Mouse (Mus musculus) CH12.LX (cell line): ENCODE data around the gene Rasl10a. TPM values are rescaled to one million over a fixed set of nuclear protein-coding genes. Genes with fewer than 3 reads are reported as not detected.

ENCODE experiments used
- DNase-seq: peaks from one replicate; pipeline ENCODE4 v3.0.0-alpha.2; 2013; ENCODE audit errors: extremely low read depth
- H3K27ac ChIP-seq: 2 replicates; pipeline ENCODE4 v1.5.1; 2012; ENCODE audit warnings: low read depth, mild to moderate bottlenecking, control low read depth, moderate library complexity; ENCODE audit not compliant: insufficient read depth
- H3K27me3 ChIP-seq: replicated peaks from 2 replicates; pipeline ENCODE3; 2012; ENCODE audit warnings: inconsistent platforms
- H3K36me3 ChIP-seq, 2 experiments: replicated peaks in 1 of 2; 2 replicates each; pipeline versions ENCODE3 to v1.6.1; 2012; ENCODE audit warnings: inconsistent platforms in 1 of 2, low read length in 1 of 2, mild to moderate bottlenecking in 1 of 2, mixed read lengths in 1 of 2, moderate library complexity in 1 of 2; ENCODE audit not compliant: control insufficient read depth in 1 of 2, insufficient read depth in 1 of 2
- H3K4me1 ChIP-seq, 2 experiments: 2 replicates each; pipeline ENCODE4 v1.6.1; 2012; ENCODE audit warnings: inconsistent platforms in 1 of 2, moderate library complexity in 1 of 2; ENCODE audit not compliant: insufficient read depth in 2 of 2, control insufficient read depth in 1 of 2
- H3K4me2 ChIP-seq: 2 replicates; pipeline ENCODE4 v1.6.1; 2012; ENCODE audit warnings: low read depth, mild to moderate bottlenecking, control low read depth; ENCODE audit not compliant: poor library complexity, insufficient read depth, severe bottlenecking
- H3K4me3 ChIP-seq, 3 experiments: fragments of 150-350 bp in 1 of 3; sonication (generic) in 1 of 3; replicated peaks in 1 of 3; 2 replicates each; pipeline versions ENCODE3 to v1.5.1; 2011 to 2012; ENCODE audit warnings: low read depth in 2 of 3, low read length in 2 of 3, mild to moderate bottlenecking in 2 of 3, moderate library complexity in 2 of 3, control low read depth in 1 of 3, improper control_type of control experiment in 1 of 3, inconsistent platforms in 1 of 3, mixed read lengths in 1 of 3; ENCODE audit not compliant: poor library complexity in 1 of 3
- H3K79me2 ChIP-seq: replicated peaks from 2 replicates; pipeline ENCODE4 v1.6.1; 2012; ENCODE audit warnings: mild to moderate bottlenecking, moderate library complexity; ENCODE audit not compliant: control insufficient read depth, poor library complexity, insufficient read depth, severe bottlenecking; ENCODE audit errors: extremely low read depth
- H3K9ac ChIP-seq: 2 replicates; pipeline ENCODE4 v1.6.1; 2012; ENCODE audit warnings: low read depth, mild to moderate bottlenecking, control low read depth, moderate library complexity; ENCODE audit not compliant: insufficient read depth
- H3K9me3 ChIP-seq: replicated peaks from 2 replicates; pipeline ENCODE3; 2012; ENCODE audit warnings: low read length, inconsistent platforms, mixed read lengths
- BHLHE40 ChIP-seq: IDR thresholded peaks from 2 replicates; pipeline ENCODE4 v1.6.1; 2011; ENCODE audit warnings: mild to moderate bottlenecking, low read depth, low read length, improper control_type of control experiment
- CTCF ChIP-seq, 2 experiments: IDR thresholded peaks in 1 of 2; conservative IDR thresholded peaks in 1 of 2; 2 replicates each; pipeline ENCODE4 v1.5.1; 2011 to 2012; ENCODE audit warnings: low read depth in 2 of 2, low read length in 2 of 2, improper control_type of control experiment in 1 of 2, inconsistent platforms in 1 of 2, mild to moderate bottlenecking in 1 of 2, moderate library complexity in 1 of 2
- E2F4 ChIP-seq: IDR thresholded peaks from 2 replicates; pipeline ENCODE4 v1.6.1; 2011; ENCODE audit warnings: low read depth, low read length, improper control_type of control experiment; ENCODE audit not compliant: insufficient replicate concordance
- ELF1 ChIP-seq: IDR thresholded peaks from 2 replicates; pipeline ENCODE4 v1.6.1; 2014; ENCODE audit warnings: low read depth, mild to moderate bottlenecking, inconsistent platforms, low read length, improper control_type of control experiment
- ETS1 ChIP-seq: conservative IDR thresholded peaks from 2 replicates; pipeline ENCODE4 v1.6.1; 2012; ENCODE audit warnings: low read depth, mild to moderate bottlenecking, inconsistent platforms, low read length, improper control_type of control experiment, moderate library complexity
- GABPA ChIP-seq: IDR thresholded peaks from 2 replicates; pipeline ENCODE4 v1.6.1; 2012; ENCODE audit warnings: low read depth, low read length, improper control_type of control experiment, inconsistent platforms; ENCODE audit not compliant: insufficient replicate concordance
- HCFC1 ChIP-seq: IDR thresholded peaks from 2 replicates; pipeline ENCODE4 v1.6.1; 2012; ENCODE audit warnings: low read depth, mild to moderate bottlenecking, inconsistent platforms, low read length, improper control_type of control experiment
- JUN ChIP-seq: IDR thresholded peaks from 2 replicates; pipeline ENCODE4 v1.6.1; 2011; ENCODE audit warnings: low read depth, mild to moderate bottlenecking, low read length, improper control_type of control experiment, moderate library complexity; ENCODE audit not compliant: insufficient read depth
- JUND ChIP-seq: conservative IDR thresholded peaks from 2 replicates; pipeline ENCODE4 v1.6.1; 2011; ENCODE audit warnings: low read depth, low read length, improper control_type of control experiment
- MAX ChIP-seq: IDR thresholded peaks from 2 replicates; pipeline ENCODE4 v1.6.1; 2011; ENCODE audit warnings: low read length, improper control_type of control experiment
- MAZ ChIP-seq: IDR thresholded peaks from 2 replicates; pipeline ENCODE4 v1.6.1; 2012; ENCODE audit warnings: low read depth, mild to moderate bottlenecking, inconsistent platforms, low read length, improper control_type of control experiment, moderate library complexity
- MEF2A ChIP-seq: IDR thresholded peaks from 2 replicates; pipeline ENCODE4 v1.6.1; 2014; ENCODE audit warnings: low read depth, mild to moderate bottlenecking, inconsistent platforms, low read length, improper control_type of control experiment, borderline replicate concordance
- MXI1 ChIP-seq: IDR thresholded peaks from 2 replicates; pipeline ENCODE4 v1.6.1; 2011; ENCODE audit warnings: mild to moderate bottlenecking, low read depth, low read length, improper control_type of control experiment
- MYC ChIP-seq: IDR thresholded peaks from 2 replicates; pipeline ENCODE4 v1.6.1; 2011; ENCODE audit warnings: low read depth, mild to moderate bottlenecking, improper control_type of control experiment, low read length
- NRF1 ChIP-seq: IDR thresholded peaks from 2 replicates; pipeline ENCODE4 v1.6.1; 2014; ENCODE audit warnings: low read depth, mild to moderate bottlenecking, inconsistent platforms, low read length, improper control_type of control experiment, moderate library complexity
- PAX5 ChIP-seq: IDR thresholded peaks from 2 replicates; pipeline ENCODE4 v1.6.1; 2012; ENCODE audit warnings: low read length, inconsistent platforms, mixed read lengths
- POLR2A ChIP-seq: IDR thresholded peaks from 2 replicates; pipeline ENCODE4 v1.6.1; 2011; ENCODE audit warnings: low read depth, mild to moderate bottlenecking, improper control_type of control experiment, low read length
- POLR2AphosphoS2 ChIP-seq: IDR thresholded peaks from 2 replicates; pipeline ENCODE4 v1.6.1; 2011; ENCODE audit warnings: low read depth, low read length, improper control_type of control experiment
- RCOR1 ChIP-seq: conservative IDR thresholded peaks from 2 replicates; pipeline ENCODE4 v1.6.1; 2012; ENCODE audit warnings: low read depth, mild to moderate bottlenecking, inconsistent platforms, low read length, improper control_type of control experiment
- SIN3A ChIP-seq: IDR thresholded peaks from 2 replicates; pipeline ENCODE4 v1.6.1; 2012; ENCODE audit warnings: low read length, improper control_type of control experiment, inconsistent platforms
- SMC3 ChIP-seq: IDR thresholded peaks from 2 replicates; pipeline ENCODE4 v1.6.1; 2011; ENCODE audit warnings: low read depth, low read length, improper control_type of control experiment
- TCF12 ChIP-seq: IDR thresholded peaks from 2 replicates; pipeline ENCODE4 v1.6.1; 2014; ENCODE audit warnings: low read depth, mild to moderate bottlenecking, inconsistent platforms, low read length, improper control_type of control experiment
- USF1 ChIP-seq: IDR thresholded peaks from 2 replicates; pipeline ENCODE4 v1.6.1; 2014; ENCODE audit warnings: low read depth, mild to moderate bottlenecking, inconsistent platforms, low read length, improper control_type of control experiment
- USF2 ChIP-seq: conservative IDR thresholded peaks from 2 replicates; pipeline ENCODE4 v1.6.1; 2011; ENCODE audit warnings: low read depth, low read length, improper control_type of control experiment
- ZC3H11A ChIP-seq: IDR thresholded peaks from 2 replicates; pipeline ENCODE4 v1.6.1; 2012; ENCODE audit warnings: low read depth, mild to moderate bottlenecking, inconsistent platforms, low read length, improper control_type of control experiment
- ZKSCAN1 ChIP-seq: IDR thresholded peaks from 2 replicates; pipeline ENCODE4 v1.6.1; 2012; ENCODE audit warnings: low read depth, inconsistent platforms, low read length, improper control_type of control experiment, borderline replicate concordance
- ZMIZ1 ChIP-seq: IDR thresholded peaks from 2 replicates; pipeline ENCODE4 v1.6.1; 2012; ENCODE audit warnings: low read depth, mild to moderate bottlenecking, inconsistent platforms, low read length, improper control_type of control experiment
- dilution Hi-C: fragments of 300-500 bp; cut with MboI; formaldehyde crosslinking; loops from 2 replicates; pipeline ENCODE4 v1.14.3; 2020; ENCODE audit warnings: low sequenced_read_pairs; ENCODE audit not compliant: extremely low pct_unique_long_range_greater_than_20kb, extremely low pct_ligation_motif_present
- in situ Hi-C: fragments of 300-500 bp; cut with MboI; formaldehyde crosslinking; loops from 3 replicates; pipeline ENCODE4 v1.14.3; 2019; ENCODE audit warnings: low sequenced_read_pairs, low pct_ligation_motif_present, low pct_unique_long_range_greater_than_20kb, mixed read lengths
- polyA plus RNA-seq: library from polyadenylated mRNA; unstranded; fragments of >175 nt; gene quantifications from 2 replicates; pipeline ENCODE4 v1.2.1, GENCODE M21; 2012; ENCODE audit warnings: low read depth; ENCODE audit not compliant: insufficient read length
- total RNA-seq, 2 experiments: library from RNA; depleted of rRNA; stranded (reverse); fragments of 300-350 nt in 1 of 2; fragments of >200 nt in 1 of 2; gene quantifications; 2 replicates each; pipeline ENCODE4 v1.2.3; 2012 to 2014

The Rasl10a gene
- total and polyA plus RNA-seq, 3 experiments = 3.0 to 7.5 (median 6.5) TPM

- Histone ChIP-seq H3K9me3 (no peaks in the 10 kb centered on the region), H3K27ac (peak overlapping the region; percentile 3; the same call in 1 of the 2 replicates), H3K36me3 (peaks cover 0 to 14% of the 10 kb centered on the region in 2 experiments), H3K4me2 (peak overlapping the region; percentile 63), H3K79me2 (no peaks in the 10 kb centered on the region), H3K9ac (no peak overlapping the region), H3K4me3 (peak overlapping the region in 1 of 3 experiments; percentile 3), H3K27me3 (peaks cover 24% of the 10 kb centered on the region), H3K4me1 (peaks cover 34 to 66% of the 10 kb centered on the region in 2 experiments)
- dilution Hi-C loops = no loop called here
- in situ Hi-C loops = loop anchor here (5.0 kb wide), 1 partner anchor 35 kb away; the partner anchor contains the start of genes Ewsr1 and Rhbdd3
- TF ChIP-seq ZC3H11A (no peak), JUN (no peak), USF1 (peak; percentile 62), SMC3 (no peak), MYC (no peak), ETS1 (no peak), USF2 (peak; percentile 20; the same call in 1 of the 2 replicates), POLR2AphosphoS2 (no peak), BHLHE40 (peak; percentile 33), MEF2A (no peak), MXI1 (no peak), TCF12 (no peak), E2F4 (no peak), JUND (no peak), NRF1 (0 out of 2 replicates have a peak, but pooled peaks have one; percentile 3), ZMIZ1 (no peak), PAX5 (no peak)
- DNase-seq = no peak
These were observed 4.4 kb downstream of the Rasl10a start for GRCm38 (mm10) chr11:5062326-5062725.

- no peak overlapping the region for H3K4me3 ChIP-seq
- H3K79me2 ChIP-seq = no peaks in the 10 kb centered on the region
- peaks cover 0 to 16% of the 10 kb centered on the region in 2 experiments for H3K36me3 ChIP-seq
- dilution Hi-C loops = no loop called here
- TF ChIP-seq ZKSCAN1 (no peak), SIN3A (no peak), MAZ (no peak), ZC3H11A (no peak), HCFC1 (no peak), POLR2A (no peak), RCOR1 (no peak), ELF1 (no peak), JUN (no peak), MAX (no peak), USF2 (no peak), GABPA (no peak), CTCF (conservative IDR thresholded peaks at IDR 0.05 in 1 of 2, IDR thresholded peaks at IDR 0.05 in 1 of 2; ENCODE audit: low read depth in 2 of 2, low read length in 2 of 2) (no peak), NRF1 (no peak), USF1 (no peak), ZMIZ1 (no peak), MXI1 (no peak)
- in situ Hi-C loops = loop anchor here (5.0 kb wide), 1 partner anchor 34 kb away; the partner anchor contains the start of genes Ewsr1 and Rhbdd3
- H3K4me2 ChIP-seq = no peak overlapping the region
- H3K4me1 ChIP-seq = peaks cover 34 to 60% of the 10 kb centered on the region in 2 experiments
- DNase-seq = no peak
- peaks cover 24% of the 10 kb centered on the region for H3K27me3 ChIP-seq
- no peaks in the 10 kb centered on the region for H3K9me3 ChIP-seq
- no peak overlapping the region for H3K9ac ChIP-seq
- no peak overlapping the region for H3K27ac ChIP-seq
These were observed 5.1 kb downstream of the Rasl10a start for GRCm38 (mm10) chr11:5062860-5063505.
